ENCODE assay signal across 22 mouse cellular contexts in genomic region chr14:59513922-59514444, GRCm38 (mm10).
A peak's percentile ranks its signal among the peaks of the same experiment; 100 is the strongest.
DNase-seq lines count a peak whose midpoint lies in the region; TF ChIP-seq lines count a peak whose summit lies in the region.
"Had no signal": no experiment of that assay in that cellular context is flagged by ENCODE, and none has a peak within 500 bp of the region (broad histone marks: within the 10 kb centered on the region; RNA-seq: fewer than 3 reads in every experiment).

No protein-coding gene starts in this region.

- peak overlapping the region; percentile 31; the same call in 1 of the 2 replicates for H3K27ac ChIP-seq in gastrocnemius, adult 2 months
- H3K27ac ChIP-seq: forebrain, embryonic 13.5 days; hindbrain, embryonic 14.5 days; macrophage; midbrain, embryonic 15.5 days; neural tube, embryonic 13.5 days had no signal

- no peak for DNase-seq in gastrocnemius, adult 2 months
- no peak for DNase-seq in gastrocnemius, postnatal 10 days
- DNase-seq in right cerebral cortex, adult 18-20 months, result peak; percentile 10
- no peak for DNase-seq in right cerebral cortex, postnatal 25 days
- peak; percentile 27 for DNase-seq in fibroblast of lung, adult 2 months (ENCODE audit: low read depth)
- no peak for DNase-seq in neural tube, embryonic 10.5 days (ENCODE audit: extremely low spot score, low spot score)
- DNase-seq in adrenal gland, postnatal 14 days, result no peak
- DNase-seq: adrenal gland, adult 8-10 months; B cell, adult 2 months; cerebellum, adult 8-10 months; cerebellum, postnatal 36 days; embryo, embryonic 11 days; gastrocnemius, postnatal 36 days; heart, postnatal 36 days; kidney, adult 18-20 months; thymus, adult 2 months had no signal

- intact Hi-C loops in gastrocnemius, adult 2 months (cut with DNase I), result no loop called here

- TF ChIP-seq CTCF in gastrocnemius, adult 2 months (IDR thresholded peaks at IDR 0.05), result no peak

- H3K4me3 ChIP-seq in gastrocnemius, adult 2 months, result no peak overlapping the region
- H3K4me3 ChIP-seq: erythroblast, embryonic 14.5 days; forebrain, embryonic 13.5 days; midbrain, embryonic 15.5 days; neural tube, embryonic 13.5 days had no signal

Comparison
In these comparisons a context has a peak if more than half of its experiments do, and no peak if none do; other contexts are left out.
1. DNase-seq: peak in right cerebral cortex, adult 18-20 months (single experiment) and fibroblast of lung, adult 2 months (single experiment); none in gastrocnemius, adult 2 months (single experiment), gastrocnemius, postnatal 10 days (single experiment), right cerebral cortex, postnatal 25 days (single experiment), neural tube, embryonic 10.5 days (single experiment) and adrenal gland, postnatal 14 days (single experiment).